Mouse (Mus musculus): ENCODE results near the gene Usp9x. TPM values are rescaled to one million over a fixed set of nuclear protein-coding genes. Genes with fewer than 3 reads are reported as not detected.

Usp9x gene
- 100 to 1,000 TPM; 115 to 137 TPM for total RNA-seq (2023)

DNA sequence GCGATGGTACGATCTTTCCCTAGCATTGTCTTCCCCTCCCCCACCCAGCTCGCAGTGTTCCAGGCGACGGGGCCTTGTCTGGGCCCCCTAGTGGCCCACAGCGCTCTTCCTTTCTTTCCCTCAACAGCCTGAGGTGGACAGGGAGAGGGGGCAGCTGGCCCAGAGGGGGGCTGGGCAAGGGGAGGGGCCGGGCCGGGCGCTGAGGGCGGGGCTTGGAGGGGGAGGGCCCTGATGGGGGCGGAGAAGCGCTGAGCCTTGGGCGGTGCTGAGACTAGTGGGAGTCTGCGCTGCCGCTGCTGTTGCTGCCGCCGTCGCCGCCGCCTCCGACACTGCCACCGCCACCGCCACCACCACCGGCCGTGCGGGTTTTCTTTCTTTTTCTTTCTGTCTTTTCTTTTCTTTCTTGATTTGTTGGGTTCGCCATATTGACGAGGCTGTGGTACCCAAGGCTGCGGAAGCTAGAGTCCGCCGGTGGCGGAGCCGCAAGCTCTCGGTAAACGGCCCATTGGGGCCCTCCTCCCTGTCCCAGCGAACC, at the start of gene Usp9x:
Usp9x (plus strand) TSS at position 258 of the 535 bp plus-strand sequence.

Other genes starting within 250 kb of the Usp9x start
- 100 to 1,000 TPM; 461 to 471 TPM for gene Ddx3x, start 209.5 kb downstream of the Usp9x start, total RNA-seq (2023)

Measured in T-cell, adult 66 days (primary cell).